Mouse (Mus musculus): ENCODE results near the gene Rab15.
"Not testable (repeated sequence)": the region's sequence is repeated elsewhere in the genome, so short reads cannot be mapped to it uniquely, and the experiment has no call there.

The Rab15 gene

GRCm38 (mm10) chr12:76818120-76818519 lies 4.6 kb downstream of the Rab15 start:
- DNase-seq = peak; percentile 59 to 69

GRCm38 (mm10) chr12:76817176-76817575 lies 5.5 kb downstream of the Rab15 start:
- no peak for DNase-seq

- DNase-seq = no peak
These were observed 6.0 kb downstream of the Rab15 start for GRCm38 (mm10) chr12:76816720-76817119.

GRCm38 (mm10) chr12:76814120-76814519 lies 8.6 kb downstream of the Rab15 start:
- no peak for DNase-seq

- DNase-seq = no peak
These were observed 9.2 kb downstream of the Rab15 start for GRCm38 (mm10) chr12:76813543-76813942.

- no peak for DNase-seq
These were observed 11.7 kb downstream of the Rab15 start for GRCm38 (mm10) chr12:76811006-76811405.

GRCm38 (mm10) chr12:76810491-76810890 lies 12.2 kb downstream of the Rab15 start:
- DNase-seq = no peak

- DNase-seq = no peak
These were observed 14.9 kb downstream of the Rab15 start for GRCm38 (mm10) chr12:76807796-76808195.

- no peak for DNase-seq
These were observed 17.5 kb downstream of the Rab15 start for GRCm38 (mm10) chr12:76805056-76805811.

- DNase-seq = peak; percentile 57 to 77
These were observed 18.9 kb downstream of the Rab15 start for GRCm38 (mm10) chr12:76803700-76804252.

GRCm38 (mm10) chr12:76803028-76803427 lies 19.7 kb downstream of the Rab15 start:
- no peak for DNase-seq

- no peak for DNase-seq
These were observed 24.5 kb downstream of the Rab15 start for GRCm38 (mm10) chr12:76798008-76798720.

- DNase-seq = no peak
These were observed 25.7 kb downstream of the Rab15 start for GRCm38 (mm10) chr12:76796938-76797539.

- no peak for DNase-seq
These were observed 27.4 kb downstream of the Rab15 start, which contains the start of gene Gpx2 for GRCm38 (mm10) chr12:76795350-76795749. TSS of gene Gpx2 (minus strand) at chr12:76795554.

- DNase-seq = not testable (repeated sequence)
These were observed 30.2 kb downstream of the Rab15 start for GRCm38 (mm10) chr12:76792540-76792939.

- no peak for DNase-seq
These were observed 32.1 kb downstream of the Rab15 start for GRCm38 (mm10) chr12:76790446-76791084.

GRCm38 (mm10) chr12:76784056-76784619 lies 38.6 kb downstream of the Rab15 start:
- DNase-seq = peak in 1 of 2 experiments; percentile 14

- peak in 1 of 2 experiments; percentile 8 for DNase-seq
These were observed 41.9 kb downstream of the Rab15 start for GRCm38 (mm10) chr12:76780639-76781468.

GRCm38 (mm10) chr12:76779951-76780350 lies 42.8 kb downstream of the Rab15 start:
- DNase-seq = no peak

- no peak for DNase-seq
These were observed 44.2 kb downstream of the Rab15 start for GRCm38 (mm10) chr12:76778305-76779083.

GRCm38 (mm10) chr12:76777845-76778244 lies 44.9 kb downstream of the Rab15 start:
- DNase-seq = no peak

Measured in kidney, postnatal 36 days (tissue).